Mouse (Mus musculus): ENCODE results near the gene Racgap1. TPM values are rescaled to one million over a fixed set of nuclear protein-coding genes. Genes with fewer than 3 reads are reported as not detected.
A peak's percentile ranks its signal among the peaks of the same experiment; 100 is the strongest.

The Racgap1 gene
- polyA plus RNA-seq, 1 experiment from 2014 or later = 63.3 TPM

- H3K9ac ChIP-seq = no peak overlapping the region
- H3K36me3 ChIP-seq = no peaks in the 10 kb centered on the region
- H3K4me3 ChIP-seq = no peak overlapping the region
- peaks cover 36% of the 10 kb centered on the region for H3K4me1 ChIP-seq (replicated peaks)
- H3K4me2 ChIP-seq = no peak overlapping the region
- no peak overlapping the region for H3K27ac ChIP-seq (replicated peaks)
- no peaks in the 10 kb centered on the region for H3K9me3 ChIP-seq
- ATAC-seq (ENCODE audit: low FRiP score, low read depth) = no peak
- peaks cover 19% of the 10 kb centered on the region; the same call in 1 of the 2 replicates for H3K27me3 ChIP-seq
- 60% methylated on average over 8 of the region's 8 CpGs for WGBS
These were observed 53.9 kb downstream of the Racgap1 start for GRCm38 (mm10) chr15:99597596-99597995.

- ATAC-seq (ENCODE audit: low FRiP score, low read depth) = 0 out of 2 replicates have a peak, but pooled peaks have one; percentile 2
- no peak overlapping the region for H3K4me3 ChIP-seq
- peaks cover 30% of the 10 kb centered on the region for H3K4me1 ChIP-seq (replicated peaks)
- H3K9ac ChIP-seq = no peak overlapping the region
- H3K36me3 ChIP-seq = no peaks in the 10 kb centered on the region
- no peaks in the 10 kb centered on the region for H3K9me3 ChIP-seq
- 65% methylated on average over 7 of the region's 7 CpGs for WGBS
- no peak overlapping the region for H3K27ac ChIP-seq (replicated peaks)
- H3K27me3 ChIP-seq = peaks cover 22% of the 10 kb centered on the region
- H3K4me2 ChIP-seq = no peak overlapping the region
These were observed 54.6 kb downstream of the Racgap1 start for GRCm38 (mm10) chr15:99596841-99597240.

GRCm38 (mm10) chr15:99596056-99596687, 55.3 kb downstream of the Racgap1 start:
- Histone ChIP-seq H3K36me3 (no peaks in the 10 kb centered on the region), H3K4me3 (no peak overlapping the region), H3K9me3 (no peaks in the 10 kb centered on the region), H3K27me3 (peaks cover 29% of the 10 kb centered on the region), H3K27ac (replicated peaks) (no peak overlapping the region; the same call in 1 of the 2 replicates), H3K4me2 (0 out of 2 replicates have a peak overlapping the region, but pooled peaks have one; percentile 12), H3K9ac (no peak overlapping the region), H3K4me1 (replicated peaks) (peaks cover 26% of the 10 kb centered on the region)
- 0% methylated on average over 7 of the region's 7 CpGs for WGBS
- peak; percentile 85 for ATAC-seq (ENCODE audit: low FRiP score, low read depth)

GRCm38 (mm10) chr15:99594951-99595350, 56.5 kb downstream of the Racgap1 start:
- ATAC-seq (ENCODE audit: low FRiP score, low read depth) = no peak
- H3K36me3 ChIP-seq = no peaks in the 10 kb centered on the region

GRCm38 (mm10) chr15:99592877-99593276, 58.6 kb downstream of the Racgap1 start:
- WGBS = 85% methylated on average over 5 of the region's 5 CpGs
- H3K9me3 ChIP-seq = no peaks in the 10 kb centered on the region
- no peak overlapping the region for H3K9ac ChIP-seq
- H3K4me1 ChIP-seq (replicated peaks) = peaks cover 15% of the 10 kb centered on the region
- H3K27me3 ChIP-seq = peaks cover 60% of the 10 kb centered on the region
- H3K4me2 ChIP-seq = no peak overlapping the region
- no peaks in the 10 kb centered on the region for H3K36me3 ChIP-seq
- no peak overlapping the region for H3K27ac ChIP-seq (replicated peaks)
- no peak for ATAC-seq (ENCODE audit: low FRiP score, low read depth)
- H3K4me3 ChIP-seq = no peak overlapping the region

More at GRCm38 (mm10) chr15:99594951-99595350, 56.5 kb downstream of the Racgap1 start:
- no peak overlapping the region for H3K27ac ChIP-seq (replicated peaks)
- H3K4me2 ChIP-seq = no peak overlapping the region
- H3K9ac ChIP-seq = no peak overlapping the region
- no peak overlapping the region for H3K4me3 ChIP-seq
- H3K4me1 ChIP-seq (replicated peaks) = peaks cover 25% of the 10 kb centered on the region
- WGBS = 84% methylated on average over 10 of the region's 10 CpGs
- H3K27me3 ChIP-seq = peaks cover 41% of the 10 kb centered on the region
- H3K9me3 ChIP-seq = no peaks in the 10 kb centered on the region

GRCm38 (mm10) chr15:99592177-99592576, 59.3 kb downstream of the Racgap1 start:
- Histone ChIP-seq H3K4me3 (no peak overlapping the region), H3K27me3 (peaks cover 64% of the 10 kb centered on the region), H3K27ac (replicated peaks) (no peak overlapping the region), H3K9ac (no peak overlapping the region), H3K36me3 (no peaks in the 10 kb centered on the region), H3K4me1 (replicated peaks) (peaks cover 15% of the 10 kb centered on the region), H3K4me2 (no peak overlapping the region), H3K9me3 (no peaks in the 10 kb centered on the region)
- whole genome bisulfite sequencing = 52% methylated on average over 8 of the region's 8 CpGs
- ATAC-seq (ENCODE audit: low FRiP score, low read depth) = no peak

GRCm38 (mm10) chr15:99590429-99591084, 60.9 kb downstream of the Racgap1 start, which contains the start of gene Aqp5:
Aqp5 (plus strand) TSS chr15:99590782.
- peaks cover 79% of the 10 kb centered on the region for H3K27me3 ChIP-seq
- peak; percentile 46; the same call in 1 of the 2 replicates for ATAC-seq (ENCODE audit: low FRiP score, low read depth)
- no peak within 1 kb of the TSS for H3K27ac ChIP-seq (replicated peaks)
- peak within 1 kb of the TSS; percentile 39 for H3K4me3 ChIP-seq
- no peak within 1 kb of the TSS for H3K9ac ChIP-seq
- H3K36me3 ChIP-seq = no peaks in the 10 kb centered on the region
- H3K9me3 ChIP-seq = no peaks in the 10 kb centered on the region
- under 1% methylated on average over 52 of the region's 83 CpGs for WGBS
- H3K4me2 ChIP-seq = peak within 1 kb of the TSS; percentile 55
- H3K4me1 ChIP-seq (replicated peaks) = peaks cover 11% of the 10 kb centered on the region; the same call in 1 of the 2 replicates

GRCm38 (mm10) chr15:99589704-99590103, 61.8 kb downstream of the Racgap1 start:
- Histone ChIP-seq H3K27ac (replicated peaks) (no peak overlapping the region), H3K4me3 (no peak overlapping the region), H3K27me3 (peaks cover 80% of the 10 kb centered on the region), H3K4me2 (no peak overlapping the region), H3K9me3 (no peaks in the 10 kb centered on the region), H3K9ac (no peak overlapping the region), H3K36me3 (no peaks in the 10 kb centered on the region), H3K4me1 (replicated peaks) (peaks cover 17% of the 10 kb centered on the region)
- WGBS = 23% methylated on average over 7 of the region's 7 CpGs
- no peak for ATAC-seq (ENCODE audit: low FRiP score, low read depth)

GRCm38 (mm10) chr15:99589237-99589636, 62.2 kb downstream of the Racgap1 start:
- no peak overlapping the region for H3K4me3 ChIP-seq
- no peak overlapping the region for H3K4me2 ChIP-seq
- 3% methylated on average over 9 of the region's 9 CpGs for WGBS
- no peak for ATAC-seq (ENCODE audit: low FRiP score, low read depth)
- H3K27ac ChIP-seq (replicated peaks) = no peak overlapping the region
- no peak overlapping the region for H3K9ac ChIP-seq
- H3K36me3 ChIP-seq = no peaks in the 10 kb centered on the region
- H3K27me3 ChIP-seq = peaks cover 81% of the 10 kb centered on the region
- no peaks in the 10 kb centered on the region for H3K9me3 ChIP-seq
- peaks cover 22% of the 10 kb centered on the region for H3K4me1 ChIP-seq (replicated peaks)

GRCm38 (mm10) chr15:99586525-99586924, 64.9 kb downstream of the Racgap1 start:
- peaks cover 35% of the 10 kb centered on the region for H3K4me1 ChIP-seq (replicated peaks)
- no peak overlapping the region for H3K4me3 ChIP-seq
- H3K27ac ChIP-seq (replicated peaks) = no peak overlapping the region
- H3K9ac ChIP-seq = no peak overlapping the region
- no peaks in the 10 kb centered on the region for H3K36me3 ChIP-seq
- no peak overlapping the region for H3K4me2 ChIP-seq
- 93% methylated on average over 3 of the region's 3 CpGs for WGBS
- peaks cover 85% of the 10 kb centered on the region for H3K27me3 ChIP-seq
- no peaks in the 10 kb centered on the region for H3K9me3 ChIP-seq
- ATAC-seq (ENCODE audit: low FRiP score, low read depth) = no peak

- H3K4me2 ChIP-seq = no peak overlapping the region
- H3K4me1 ChIP-seq (replicated peaks) = peaks cover 29% of the 10 kb centered on the region
- no peak for ATAC-seq (ENCODE audit: low FRiP score, low read depth)
- H3K27ac ChIP-seq (replicated peaks) = no peak overlapping the region
- no peak overlapping the region for H3K4me3 ChIP-seq
- no peaks in the 10 kb centered on the region for H3K36me3 ChIP-seq
- H3K9me3 ChIP-seq = no peaks in the 10 kb centered on the region
- 71% methylated on average over 6 of the region's 6 CpGs for WGBS
- no peak overlapping the region for H3K9ac ChIP-seq
- H3K27me3 ChIP-seq = peaks cover 80% of the 10 kb centered on the region
These were observed 65.7 kb downstream of the Racgap1 start for GRCm38 (mm10) chr15:99585741-99586140.

GRCm38 (mm10) chr15:99584407-99585202, 66.9 kb downstream of the Racgap1 start:
- no peak overlapping the region for H3K27ac ChIP-seq (replicated peaks)
- H3K27me3 ChIP-seq = peaks cover 73% of the 10 kb centered on the region
- H3K4me1 ChIP-seq (replicated peaks) = peaks cover 24% of the 10 kb centered on the region
- H3K36me3 ChIP-seq = no peaks in the 10 kb centered on the region
- WGBS = 1% methylated on average over 24 of the region's 24 CpGs
- no peak overlapping the region for H3K9ac ChIP-seq
- H3K4me3 ChIP-seq = peak overlapping the region; percentile 27
- H3K9me3 ChIP-seq = no peaks in the 10 kb centered on the region
- peak overlapping the region; percentile 54 for H3K4me2 ChIP-seq
- no peak for ATAC-seq (ENCODE audit: low FRiP score, low read depth)
